Mouse (Mus musculus): ENCODE data around the gene Crhbp. TPM values are rescaled to one million over a fixed set of nuclear protein-coding genes. Genes with fewer than 3 reads are reported as not detected.

The Crhbp gene
- polyA plus RNA-seq, 1 experiment: not detected

DNA sequence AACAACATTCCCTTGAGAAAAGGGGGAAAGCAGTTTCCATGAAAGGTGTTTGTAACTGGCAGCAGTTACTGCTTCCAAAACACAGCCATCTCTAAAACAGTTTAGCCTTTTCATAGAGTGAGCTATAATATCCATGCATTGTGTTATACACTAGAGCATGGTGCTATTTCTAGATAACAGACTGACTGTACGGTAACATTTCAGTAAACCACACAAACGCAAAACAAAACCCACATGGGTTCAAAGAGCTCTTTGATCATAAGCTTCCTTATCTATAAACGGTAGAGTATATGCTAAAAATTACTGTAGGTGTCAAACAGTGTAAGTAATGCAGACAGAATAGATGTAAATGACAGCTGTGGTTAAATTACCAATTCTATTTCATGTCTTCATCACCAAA, 5.0 kb upstream of the Crhbp start:
- no peak for TF ChIP-seq POLR2A (IDR thresholded peaks at IDR 0.05; ENCODE audit: insufficient read depth, low read length)
- TF ChIP-seq EP300 (IDR thresholded peaks at IDR 0.05; ENCODE audit: insufficient read depth, low read depth, low read length): no peak
- no peak for TF ChIP-seq CTCF (IDR thresholded peaks at IDR 0.05; ENCODE audit: low read depth, low read length)
- Histone ChIP-seq H3K27ac (ENCODE audit: insufficient read depth, low read length) (no peak overlapping the region), H3K4me3 (ENCODE audit: low read depth, low read length) (no peak overlapping the region), H3K36me3 (ENCODE audit: control insufficient read depth, insufficient read depth, low read length, poor library complexity, severe bottlenecking) (no peaks in the 10 kb centered on the region), H3K4me1 (ENCODE audit: control insufficient read depth, insufficient read depth, low read length) (no peaks in the 10 kb centered on the region), H3K9me3 (replicated peaks; ENCODE audit: control insufficient read depth, insufficient read depth, low read length, poor library complexity, severe bottlenecking) (no peaks in the 10 kb centered on the region), H3K9ac (ENCODE audit: low read depth, poor library complexity, severe bottlenecking) (no peak overlapping the region), H3K27me3 (ENCODE audit: control insufficient read depth, insufficient read depth, low read length, poor library complexity, severe bottlenecking) (no peaks in the 10 kb centered on the region)

DNA sequence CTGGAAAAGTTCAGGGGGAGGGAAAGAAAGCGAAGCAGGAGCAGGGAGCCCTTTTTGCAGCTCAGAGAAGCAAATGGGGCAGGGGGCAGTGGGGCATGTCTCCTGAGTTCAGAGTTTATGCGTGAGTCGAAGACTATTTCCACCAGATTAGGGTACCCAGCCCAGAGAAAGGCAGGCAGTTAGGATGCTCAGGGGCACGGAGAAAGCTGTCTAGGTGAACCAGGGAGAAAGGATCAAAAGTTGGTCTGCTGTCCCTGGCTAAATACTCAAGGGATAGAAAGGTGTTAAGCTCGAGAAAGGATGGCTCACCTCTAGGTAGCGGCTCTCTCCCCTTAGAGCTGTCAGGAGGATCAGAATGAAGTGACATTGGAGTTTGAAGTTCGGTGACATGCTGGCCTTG, 433 bp downstream of the Crhbp start:
- no peaks in the 10 kb centered on the region for H3K4me1 ChIP-seq (ENCODE audit: control insufficient read depth, insufficient read depth, low read length)
- 0 out of 2 replicates have a peak, but pooled peaks cover 2% of the 10 kb centered on the region for H3K27me3 ChIP-seq (ENCODE audit: control insufficient read depth, insufficient read depth, low read length, poor library complexity, severe bottlenecking)
- no peak overlapping the region for H3K27ac ChIP-seq (ENCODE audit: insufficient read depth, low read length)
- H3K4me3 ChIP-seq (ENCODE audit: low read depth, low read length): 0 out of 2 replicates have a peak overlapping the region, but pooled peaks have one; percentile 69
- peak overlapping the region; percentile 73 for H3K9ac ChIP-seq (ENCODE audit: low read depth, poor library complexity, severe bottlenecking)
- no peaks in the 10 kb centered on the region for H3K9me3 ChIP-seq (replicated peaks; ENCODE audit: control insufficient read depth, insufficient read depth, low read length, poor library complexity, severe bottlenecking)
- H3K36me3 ChIP-seq (ENCODE audit: control insufficient read depth, insufficient read depth, low read length, poor library complexity, severe bottlenecking): no peaks in the 10 kb centered on the region
- TF ChIP-seq POLR2A (IDR thresholded peaks at IDR 0.05; ENCODE audit: insufficient read depth, low read length): no peak
- TF ChIP-seq EP300 (IDR thresholded peaks at IDR 0.05; ENCODE audit: insufficient read depth, low read depth, low read length): no peak
- no peak for TF ChIP-seq CTCF (IDR thresholded peaks at IDR 0.05; ENCODE audit: low read depth, low read length)

GRCm38 (mm10) chr13:95443376-95444233, 1.1 kb downstream of the Crhbp start:
- no peaks in the 10 kb centered on the region for H3K36me3 ChIP-seq (ENCODE audit: control insufficient read depth, insufficient read depth, low read length, poor library complexity, severe bottlenecking)
- no peak overlapping the region for H3K27ac ChIP-seq (ENCODE audit: insufficient read depth, low read length)
- no peaks in the 10 kb centered on the region for H3K4me1 ChIP-seq (ENCODE audit: control insufficient read depth, insufficient read depth, low read length)
- no peak for TF ChIP-seq POLR2A (IDR thresholded peaks at IDR 0.05; ENCODE audit: insufficient read depth, low read length)
- TF ChIP-seq CTCF (IDR thresholded peaks at IDR 0.05; ENCODE audit: low read depth, low read length): no peak
- no peak for TF ChIP-seq EP300 (IDR thresholded peaks at IDR 0.05; ENCODE audit: insufficient read depth, low read depth, low read length)
- peak overlapping the region; percentile 69 for H3K4me3 ChIP-seq (ENCODE audit: low read depth, low read length)
- H3K9me3 ChIP-seq (replicated peaks; ENCODE audit: control insufficient read depth, insufficient read depth, low read length, poor library complexity, severe bottlenecking): no peaks in the 10 kb centered on the region
- H3K9ac ChIP-seq (ENCODE audit: low read depth, poor library complexity, severe bottlenecking): peak overlapping the region; percentile 73
- 0 out of 2 replicates have a peak, but pooled peaks cover 2% of the 10 kb centered on the region for H3K27me3 ChIP-seq (ENCODE audit: control insufficient read depth, insufficient read depth, low read length, poor library complexity, severe bottlenecking)

GRCm38 (mm10) chr13:95442901-95443300, 1.8 kb downstream of the Crhbp start:
- no peaks in the 10 kb centered on the region for H3K4me1 ChIP-seq (ENCODE audit: control insufficient read depth, insufficient read depth, low read length)
- no peak overlapping the region for H3K9ac ChIP-seq (ENCODE audit: low read depth, poor library complexity, severe bottlenecking)
- no peak overlapping the region for H3K4me3 ChIP-seq (ENCODE audit: low read depth, low read length)
- no peak overlapping the region for H3K27ac ChIP-seq (ENCODE audit: insufficient read depth, low read length)
- H3K36me3 ChIP-seq (ENCODE audit: control insufficient read depth, insufficient read depth, low read length, poor library complexity, severe bottlenecking): no peaks in the 10 kb centered on the region
- 0 out of 2 replicates have a peak, but pooled peaks cover 2% of the 10 kb centered on the region for H3K27me3 ChIP-seq (ENCODE audit: control insufficient read depth, insufficient read depth, low read length, poor library complexity, severe bottlenecking)
- no peaks in the 10 kb centered on the region for H3K9me3 ChIP-seq (replicated peaks; ENCODE audit: control insufficient read depth, insufficient read depth, low read length, poor library complexity, severe bottlenecking)
- no peak for TF ChIP-seq EP300 (IDR thresholded peaks at IDR 0.05; ENCODE audit: insufficient read depth, low read depth, low read length)

GRCm38 (mm10) chr13:95439569-95439968, 5.2 kb downstream of the Crhbp start:
- no peak overlapping the region for H3K9ac ChIP-seq (ENCODE audit: low read depth, poor library complexity, severe bottlenecking)
- peaks cover 2% of the 10 kb centered on the region; the same call in 1 of the 2 replicates for H3K27me3 ChIP-seq (ENCODE audit: control insufficient read depth, insufficient read depth, low read length, poor library complexity, severe bottlenecking)
- no peak overlapping the region for H3K4me3 ChIP-seq (ENCODE audit: low read depth, low read length)
- no peaks in the 10 kb centered on the region for H3K36me3 ChIP-seq (ENCODE audit: control insufficient read depth, insufficient read depth, low read length, poor library complexity, severe bottlenecking)
- no peak overlapping the region for H3K27ac ChIP-seq (ENCODE audit: insufficient read depth, low read length)
- TF ChIP-seq EP300 (IDR thresholded peaks at IDR 0.05; ENCODE audit: insufficient read depth, low read depth, low read length) (no peak), POLR2A (IDR thresholded peaks at IDR 0.05; ENCODE audit: insufficient read depth, low read length) (no peak)
- no peaks in the 10 kb centered on the region for H3K9me3 ChIP-seq (replicated peaks; ENCODE audit: control insufficient read depth, insufficient read depth, low read length, poor library complexity, severe bottlenecking)
- H3K4me1 ChIP-seq (ENCODE audit: control insufficient read depth, insufficient read depth, low read length): no peaks in the 10 kb centered on the region

GRCm38 (mm10) chr13:95431760-95432159, 13.0 kb downstream of the Crhbp start:
- H3K27ac ChIP-seq (ENCODE audit: insufficient read depth, low read length): no peak overlapping the region
- no peaks in the 10 kb centered on the region for H3K36me3 ChIP-seq (ENCODE audit: control insufficient read depth, insufficient read depth, low read length, poor library complexity, severe bottlenecking)
- no peaks in the 10 kb centered on the region for H3K27me3 ChIP-seq (ENCODE audit: control insufficient read depth, insufficient read depth, low read length, poor library complexity, severe bottlenecking)
- no peak overlapping the region for H3K9ac ChIP-seq (ENCODE audit: low read depth, poor library complexity, severe bottlenecking)
- no peaks in the 10 kb centered on the region for H3K9me3 ChIP-seq (replicated peaks; ENCODE audit: control insufficient read depth, insufficient read depth, low read length, poor library complexity, severe bottlenecking)
- no peak overlapping the region for H3K4me3 ChIP-seq (ENCODE audit: low read depth, low read length)
- no peak for TF ChIP-seq CTCF (IDR thresholded peaks at IDR 0.05; ENCODE audit: low read depth, low read length)
- TF ChIP-seq POLR2A (IDR thresholded peaks at IDR 0.05; ENCODE audit: insufficient read depth, low read length): no peak
- no peak for TF ChIP-seq EP300 (IDR thresholded peaks at IDR 0.05; ENCODE audit: insufficient read depth, low read depth, low read length)
- H3K4me1 ChIP-seq (ENCODE audit: control insufficient read depth, insufficient read depth, low read length): no peaks in the 10 kb centered on the region
